Mouse (Mus musculus): ENCODE data around the gene Dnph1. TPM values are rescaled to one million over a fixed set of nuclear protein-coding genes. Genes with fewer than 3 reads are reported as not detected.

The Dnph1 gene
- polyA plus RNA-seq, 1 experiment from 2014 or later = 63.6 TPM

Other genes with a start within 250 kb of the Dnph1 start
- gene Polr1c, start 248.7 kb upstream of the Dnph1 start, polyA plus RNA-seq (2014; fragmentation: Nextera tagmentation; extraction: Ambion mirVana) = 89.3 and 90.4 TPM in 2 replicates
- gene Yipf3, start 248.6 kb upstream of the Dnph1 start, polyA plus RNA-seq (2014; fragmentation: Nextera tagmentation; extraction: Ambion mirVana) = 65.6 and 76.7 TPM in 2 replicates
- 0.34 and 0.62 TPM in 2 replicates for gene Lrrc73, start 243.2 kb upstream of the Dnph1 start, polyA plus RNA-seq (2014; fragmentation: Nextera tagmentation; extraction: Ambion mirVana)
- 26.4 and 29.3 TPM in 2 replicates for gene Tjap1, start 213.7 kb upstream of the Dnph1 start, polyA plus RNA-seq (2014; fragmentation: Nextera tagmentation; extraction: Ambion mirVana)
- gene Dlk2, start 199.3 kb upstream of the Dnph1 start, polyA plus RNA-seq (2014; fragmentation: Nextera tagmentation; extraction: Ambion mirVana) = 0.11 and 0.23 TPM in 2 replicates
- gene Abcc10, start 168.4 kb upstream of the Dnph1 start, polyA plus RNA-seq (2014; fragmentation: Nextera tagmentation; extraction: Ambion mirVana) = 3.9 and 4.4 TPM in 2 replicates
- 5.7 and 6.3 TPM in 2 replicates for gene Zfp318, start 113.0 kb upstream of the Dnph1 start, polyA plus RNA-seq (2014; fragmentation: Nextera tagmentation; extraction: Ambion mirVana)
- gene Crip3, start 67.8 kb upstream of the Dnph1 start, polyA plus RNA-seq (2014; fragmentation: Nextera tagmentation; extraction: Ambion mirVana) = 0.38 and 0.53 TPM in 2 replicates
- not detected in 2 replicates for gene Slc22a7, start 58.3 kb upstream of the Dnph1 start, polyA plus RNA-seq (2014; fragmentation: Nextera tagmentation; extraction: Ambion mirVana)
- 0.03 and 0.07 TPM in 2 replicates for gene Ttbk1, start 9.0 kb upstream of the Dnph1 start, polyA plus RNA-seq (2014; fragmentation: Nextera tagmentation; extraction: Ambion mirVana)
- gene Cul9, start 49.7 kb downstream of the Dnph1 start, polyA plus RNA-seq (2014; fragmentation: Nextera tagmentation; extraction: Ambion mirVana) = 1.1 and 1.2 TPM in 2 replicates
- 5.6 and 9.2 TPM in 2 replicates for gene Srf, start 59.5 kb downstream of the Dnph1 start, polyA plus RNA-seq (2014; fragmentation: Nextera tagmentation; extraction: Ambion mirVana)
- gene Ptk7, start 132.8 kb downstream of the Dnph1 start, polyA plus RNA-seq (2014; fragmentation: Nextera tagmentation; extraction: Ambion mirVana) = 24.5 and 24.7 TPM in 2 replicates
- 10.8 and 12.3 TPM in 2 replicates for gene Klc4, start 149.3 kb downstream of the Dnph1 start, polyA plus RNA-seq (2014; fragmentation: Nextera tagmentation; extraction: Ambion mirVana)
- 151 and 165 TPM in 2 replicates for gene Mrpl2, start 149.5 kb downstream of the Dnph1 start, polyA plus RNA-seq (2014; fragmentation: Nextera tagmentation; extraction: Ambion mirVana)
- gene Cul7, start 153.6 kb downstream of the Dnph1 start, polyA plus RNA-seq (2014; fragmentation: Nextera tagmentation; extraction: Ambion mirVana) = 24.1 and 28.2 TPM in 2 replicates
- gene Rrp36, start 177.6 kb downstream of the Dnph1 start, polyA plus RNA-seq (2014; fragmentation: Nextera tagmentation; extraction: Ambion mirVana) = 52.0 and 56.5 TPM in 2 replicates
- 119 and 121 TPM in 2 replicates for gene Mea1, start 182.1 kb downstream of the Dnph1 start, polyA plus RNA-seq (2014; fragmentation: Nextera tagmentation; extraction: Ambion mirVana)
- gene Klhdc3, start 184.2 kb downstream of the Dnph1 start, polyA plus RNA-seq (2014; fragmentation: Nextera tagmentation; extraction: Ambion mirVana) = 121 and 128 TPM in 2 replicates
- gene Ppp2r5d, start 208.4 kb downstream of the Dnph1 start, polyA plus RNA-seq (2014; fragmentation: Nextera tagmentation; extraction: Ambion mirVana) = 73.9 and 80.4 TPM in 2 replicates
- 19.9 and 20.5 TPM in 2 replicates for gene Pex6, start 214.8 kb downstream of the Dnph1 start, polyA plus RNA-seq (2014; fragmentation: Nextera tagmentation; extraction: Ambion mirVana)
- 6.2 and 6.7 TPM in 2 replicates for gene Gnmt, start 232.5 kb downstream of the Dnph1 start, polyA plus RNA-seq (2014; fragmentation: Nextera tagmentation; extraction: Ambion mirVana)

Measured in liver, embryonic 11.5 days (tissue).